Mouse (Mus musculus) neural tube, embryonic 13.5 days (tissue): Measurements from ENCODE around the gene Cd200r3. TPM values are rescaled to one million over a fixed set of nuclear protein-coding genes. Genes with fewer than 3 reads are reported as not detected.

Experiments
- ATAC-seq: fragments of 200-750 bp; cut with Nextera tagmentation; 2 replicates; pipeline ENCODE4 v1.8.0; 2017; ENCODE audit warnings: low read depth, mild to moderate bottlenecking, moderate TSS enrichment, moderate library complexity
- H3K27ac ChIP-seq: fragments of 300-500 bp; sonication (generic); replicated peaks from 2 replicates; pipeline ENCODE4 v1.5.1; 2015; ENCODE audit warnings: moderate library complexity, mild to moderate bottlenecking, inconsistent platforms
- H3K27me3 ChIP-seq: fragments of 300-500 bp; sonication (generic); 2 replicates; pipeline ENCODE4 v1.6.1; 2015; ENCODE audit warnings: mild to moderate bottlenecking, inconsistent platforms
- H3K36me3 ChIP-seq: fragments of 300-500 bp; sonication (generic); 2 replicates; pipeline ENCODE4 v1.6.1; 2015; ENCODE audit warnings: mild to moderate bottlenecking, inconsistent platforms
- H3K4me1 ChIP-seq: fragments of 300-500 bp; sonication (generic); replicated peaks from 2 replicates; pipeline ENCODE4 v1.6.1; 2015; ENCODE audit warnings: inconsistent platforms
- H3K4me2 ChIP-seq: fragments of 300-500 bp; sonication (generic); 2 replicates; pipeline ENCODE4 v1.6.1; 2015; ENCODE audit warnings: inconsistent platforms, mild to moderate bottlenecking, moderate library complexity
- H3K4me3 ChIP-seq: fragments of 300-500 bp; sonication (generic); 2 replicates; pipeline ENCODE4 v1.5.1; 2015; ENCODE audit warnings: mild to moderate bottlenecking, inconsistent platforms
- H3K9ac ChIP-seq: fragments of 300-500 bp; sonication (generic); 2 replicates; pipeline ENCODE4 v1.6.1; 2015; ENCODE audit warnings: moderate library complexity, mild to moderate bottlenecking, inconsistent platforms
- H3K9me3 ChIP-seq: fragments of 300-500 bp; sonication (generic); 2 replicates; pipeline ENCODE4 v1.6.1; 2016; ENCODE audit warnings: inconsistent platforms
- WGBS: fragments of 180-500 bp; shearing (Covaris S2); methylation state at CpG from one replicate; pipeline ENCODE4 v1.1.7; 2015; 5-methylcytosine and 5-hydroxymethylcytosine counted together
- polyA plus RNA-seq: library from polyadenylated mRNA; unstranded; fragments of >200 nt; fragmentation: Nextera tagmentation; extraction: Ambion mirVana; gene quantifications from 2 replicates; pipeline ENCODE4 v1.2.1, GENCODE M21; 2015

Cd200r3 gene
- polyA plus RNA-seq = not detected in 2 replicates

GRCm38 (mm10) chr16:44943468-44943867 is at the start of gene Cd200r3:
TSS of gene Cd200r3 (plus strand) at chr16:44943678.
- no peak within 1 kb of the TSS for H3K4me3 ChIP-seq
- no peaks in the 10 kb centered on the region for H3K27me3 ChIP-seq
- no peaks in the 10 kb centered on the region for H3K36me3 ChIP-seq
- no peaks in the 10 kb centered on the region for H3K9me3 ChIP-seq
- WGBS = 92% methylated on average over 3 of the region's 3 CpGs
- H3K9ac ChIP-seq = no peak within 1 kb of the TSS
- no peak within 1 kb of the TSS for H3K27ac ChIP-seq
- H3K4me2 ChIP-seq = no peak within 1 kb of the TSS
- no peak for ATAC-seq
- H3K4me1 ChIP-seq = no peaks in the 10 kb centered on the region

GRCm38 (mm10) chr16:44932016-44932415 is 11.5 kb upstream of the Cd200r3 start:
- no peak overlapping the region for H3K4me2 ChIP-seq
- ATAC-seq = no peak
- no peak overlapping the region for H3K4me3 ChIP-seq
- no peaks in the 10 kb centered on the region for H3K9me3 ChIP-seq
- no peak overlapping the region for H3K9ac ChIP-seq
- no peak overlapping the region for H3K27ac ChIP-seq
- H3K4me1 ChIP-seq = no peaks in the 10 kb centered on the region
- H3K36me3 ChIP-seq = no peaks in the 10 kb centered on the region
- H3K27me3 ChIP-seq = no peaks in the 10 kb centered on the region
- 90% methylated on average over 1 of the region's 1 CpGs for WGBS

GRCm38 (mm10) chr16:44951360-44952114 is 8.1 kb downstream of the Cd200r3 start:
- Histone ChIP-seq H3K4me1 (no peaks in the 10 kb centered on the region), H3K4me3 (no peak overlapping the region), H3K4me2 (no peak overlapping the region), H3K9ac (no peak overlapping the region), H3K36me3 (no peaks in the 10 kb centered on the region), H3K27ac (no peak overlapping the region), H3K27me3 (no peaks in the 10 kb centered on the region), H3K9me3 (no peaks in the 10 kb centered on the region)
- ATAC-seq = no peak
- WGBS = 79% methylated on average over 4 of the region's 4 CpGs

- Histone ChIP-seq H3K4me1 (no peaks in the 10 kb centered on the region), H3K4me2 (no peak overlapping the region), H3K27ac (no peak overlapping the region), H3K36me3 (no peaks in the 10 kb centered on the region), H3K4me3 (no peak overlapping the region), H3K27me3 (no peaks in the 10 kb centered on the region), H3K9me3 (no peaks in the 10 kb centered on the region), H3K9ac (no peak overlapping the region)
- no peak for ATAC-seq
- 82% methylated on average over 2 of the region's 2 CpGs for WGBS
These were observed 18.8 kb downstream of the Cd200r3 start for GRCm38 (mm10) chr16:44962296-44962695.

GRCm38 (mm10) chr16:44962777-44963176 is 19.3 kb downstream of the Cd200r3 start:
- no peaks in the 10 kb centered on the region for H3K27me3 ChIP-seq
- no peak overlapping the region for H3K27ac ChIP-seq
- H3K4me3 ChIP-seq = no peak overlapping the region
- WGBS = 76% methylated on average over 2 of the region's 2 CpGs
- H3K9me3 ChIP-seq = no peaks in the 10 kb centered on the region
- H3K36me3 ChIP-seq = no peaks in the 10 kb centered on the region
- H3K4me2 ChIP-seq = no peak overlapping the region
- no peak overlapping the region for H3K9ac ChIP-seq
- ATAC-seq = no peak
- no peaks in the 10 kb centered on the region for H3K4me1 ChIP-seq

GRCm38 (mm10) chr16:44964526-44965374 is 21.3 kb downstream of the Cd200r3 start:
- H3K4me2 ChIP-seq = no peak overlapping the region
- H3K36me3 ChIP-seq = no peaks in the 10 kb centered on the region
- H3K27ac ChIP-seq = no peak overlapping the region
- no peaks in the 10 kb centered on the region for H3K27me3 ChIP-seq
- H3K9me3 ChIP-seq = no peaks in the 10 kb centered on the region
- WGBS = 91% methylated on average over 6 of the region's 6 CpGs
- H3K9ac ChIP-seq = no peak overlapping the region
- H3K4me1 ChIP-seq = no peaks in the 10 kb centered on the region
- H3K4me3 ChIP-seq = no peak overlapping the region
- no peak for ATAC-seq

GRCm38 (mm10) chr16:44965428-44965827 is 21.9 kb downstream of the Cd200r3 start:
- H3K9ac ChIP-seq = no peak overlapping the region
- H3K9me3 ChIP-seq = no peaks in the 10 kb centered on the region
- no peaks in the 10 kb centered on the region for H3K36me3 ChIP-seq
- no peak overlapping the region for H3K27ac ChIP-seq
- H3K27me3 ChIP-seq = no peaks in the 10 kb centered on the region
- H3K4me2 ChIP-seq = no peak overlapping the region
- ATAC-seq = no peak
- H3K4me1 ChIP-seq = no peaks in the 10 kb centered on the region
- no peak overlapping the region for H3K4me3 ChIP-seq
- 94% methylated on average over 8 of the region's 8 CpGs for WGBS

- no peak overlapping the region for H3K27ac ChIP-seq
- no peaks in the 10 kb centered on the region for H3K9me3 ChIP-seq
- H3K4me1 ChIP-seq = no peaks in the 10 kb centered on the region
- WGBS = 81% methylated on average over 3 of the region's 3 CpGs
- H3K4me2 ChIP-seq = no peak overlapping the region
- H3K36me3 ChIP-seq = no peaks in the 10 kb centered on the region
- H3K4me3 ChIP-seq = no peak overlapping the region
- no peak for ATAC-seq
- no peak overlapping the region for H3K9ac ChIP-seq
- H3K27me3 ChIP-seq = no peaks in the 10 kb centered on the region
These were observed 22.4 kb downstream of the Cd200r3 start for GRCm38 (mm10) chr16:44965890-44966289.

- Histone ChIP-seq H3K4me1 (no peaks in the 10 kb centered on the region), H3K27me3 (no peaks in the 10 kb centered on the region), H3K9me3 (no peaks in the 10 kb centered on the region), H3K4me2 (no peak overlapping the region), H3K36me3 (no peaks in the 10 kb centered on the region), H3K27ac (no peak overlapping the region), H3K4me3 (no peak overlapping the region), H3K9ac (no peak overlapping the region)
- no peak for ATAC-seq
- 78% methylated on average over 4 of the region's 4 CpGs for WGBS
These were observed 23.4 kb downstream of the Cd200r3 start for GRCm38 (mm10) chr16:44966891-44967290.

- ATAC-seq = no peak
- H3K9ac ChIP-seq = no peak overlapping the region
- 83% methylated on average over 3 of the region's 3 CpGs for WGBS
- no peak overlapping the region for H3K4me2 ChIP-seq
- H3K27me3 ChIP-seq = no peaks in the 10 kb centered on the region
- no peak overlapping the region for H3K27ac ChIP-seq
- H3K36me3 ChIP-seq = no peaks in the 10 kb centered on the region
- no peaks in the 10 kb centered on the region for H3K9me3 ChIP-seq
- no peak overlapping the region for H3K4me3 ChIP-seq
- no peaks in the 10 kb centered on the region for H3K4me1 ChIP-seq
These were observed 24.6 kb downstream of the Cd200r3 start for GRCm38 (mm10) chr16:44968113-44968512.

- Histone ChIP-seq H3K4me1 (no peaks in the 10 kb centered on the region), H3K9ac (no peak overlapping the region), H3K27ac (no peak overlapping the region), H3K27me3 (no peaks in the 10 kb centered on the region), H3K4me3 (no peak overlapping the region), H3K4me2 (no peak overlapping the region), H3K9me3 (no peaks in the 10 kb centered on the region), H3K36me3 (no peaks in the 10 kb centered on the region)
- ATAC-seq = no peak
- WGBS = 77% methylated on average over 4 of the region's 4 CpGs
These were observed 27.4 kb downstream of the Cd200r3 start for GRCm38 (mm10) chr16:44970925-44971324.

GRCm38 (mm10) chr16:44974042-44974441 is 30.6 kb downstream of the Cd200r3 start:
- H3K4me1 ChIP-seq = 0 out of 2 replicates have a peak, but pooled peaks cover 3% of the 10 kb centered on the region
- H3K4me2 ChIP-seq = no peak overlapping the region
- no peak overlapping the region for H3K9ac ChIP-seq
- no peak overlapping the region for H3K27ac ChIP-seq
- H3K36me3 ChIP-seq = no peaks in the 10 kb centered on the region
- WGBS = 78% methylated on average over 2 of the region's 2 CpGs
- no peak overlapping the region for H3K4me3 ChIP-seq
- no peaks in the 10 kb centered on the region for H3K27me3 ChIP-seq
- ATAC-seq = no peak
- no peaks in the 10 kb centered on the region for H3K9me3 ChIP-seq
